Mouse (Mus musculus) liver, embryonic 14.5 days (tissue): ENCODE results near the gene Iqsec1.

Source experiments
- CTCF ChIP-seq: IDR thresholded peaks from 2 replicates; pipeline ENCODE4 v1.5.1; 2016; ENCODE audit warnings: antibody characterized with exemption, low read depth, control low read depth
- EP300 ChIP-seq: IDR thresholded peaks from 2 replicates; pipeline ENCODE4 v1.6.1; 2016; ENCODE audit warnings: antibody characterized with exemption, low read depth

GRCm38 (mm10) chr6:90740348-90741055 lies 248.0 kb downstream of the Iqsec1 start:
- TF ChIP-seq CTCF = no peak
- TF ChIP-seq EP300 = no peak
